Mouse (Mus musculus) G1E (cell line): ENCODE results near the gene Olfr558. TPM values are rescaled to one million over a fixed set of nuclear protein-coding genes. Genes with fewer than 3 reads are reported as not detected.

ENCODE experiments used
- ATAC-seq: 2 replicates; pipeline ENCODE4 v1.8.0; 2016; ENCODE audit warnings: mild to moderate bottlenecking; ENCODE audit not compliant: insufficient number of reproducible peaks, poor library complexity, low FRiP score, severe bottlenecking; ENCODE audit errors: extremely low read depth
- DNase-seq: peaks from one replicate; pipeline ENCODE4 v3.0.0; 2012; ENCODE audit warnings: low spot score
- H3K27me3 ChIP-seq: 2 replicates; pipeline ENCODE4 v1.6.1; 2012; ENCODE audit warnings: mild to moderate bottlenecking, low read length, inconsistent platforms; ENCODE audit not compliant: insufficient read depth
- H3K36me3 ChIP-seq: replicated peaks from 2 replicates; pipeline ENCODE3; 2012; ENCODE audit warnings: mild to moderate bottlenecking, inconsistent platforms
- H3K4me1 ChIP-seq: 2 replicates; pipeline ENCODE4 v1.6.1; 2012; ENCODE audit warnings: low read depth, low read length, inconsistent platforms, mixed read lengths; ENCODE audit not compliant: insufficient read depth
- H3K4me3 ChIP-seq: 2 replicates; pipeline ENCODE4 v1.5.1; 2012; ENCODE audit warnings: low read depth, mild to moderate bottlenecking, inconsistent platforms, low read length, moderate library complexity, mixed read lengths
- H3K9me3 ChIP-seq: replicated peaks from 2 replicates; pipeline ENCODE4 v1.6.1; 2012; ENCODE audit warnings: inconsistent platforms
- CTCF ChIP-seq: IDR thresholded peaks from 2 replicates; pipeline ENCODE4 v1.5.1; 2012; ENCODE audit warnings: low read depth, low read length, inconsistent platforms, mixed read lengths
- GATA1 ChIP-seq: IDR thresholded peaks from 2 replicates; pipeline ENCODE4 v1.6.1; 2012; ENCODE audit warnings: borderline replicate concordance, low read length, inconsistent platforms, mixed read lengths
- GATA2 ChIP-seq: IDR thresholded peaks from 2 replicates; pipeline ENCODE4 v1.6.1; 2012; ENCODE audit warnings: low read depth, low read length, inconsistent platforms, borderline replicate concordance
- POLR2AphosphoS5 ChIP-seq: IDR thresholded peaks from 2 replicates; pipeline ENCODE4 v1.6.1; 2012; ENCODE audit warnings: low read depth, low read length, inconsistent platforms; ENCODE audit not compliant: insufficient replicate concordance
- TAL1 ChIP-seq: conservative IDR thresholded peaks from 2 replicates; pipeline ENCODE4 v1.6.1; 2012; ENCODE audit warnings: low read depth, low read length, inconsistent platforms, mixed read lengths
- polyA plus RNA-seq: library from polyadenylated mRNA; stranded (reverse); fragments of >175 nt; gene quantifications from 2 replicates; pipeline ENCODE4 v1.2.3, GENCODE M21; 2012
- total RNA-seq, 2 experiments: library from RNA; stranded (forward) in 1 of 2; stranded (reverse) in 1 of 2; fragments of 200-1000 nt in 1 of 2; fragments of >200 nt in 1 of 2; fragmentation: Nextera tagmentation in 1 of 2; gene quantifications; 2 replicates each; pipeline ENCODE4 v1.2.3; 2014 to 2017

The Olfr558 gene
- total RNA-seq (2014; fragmentation: Nextera tagmentation) (not detected in 2 replicates), total RNA-seq (2017) (0.11 and 0.17 TPM in 2 replicates), polyA plus RNA-seq (not detected in 2 replicates)

- Histone ChIP-seq H3K4me1 (no peaks in the 10 kb centered on the region), H3K4me3 (no peak within 1 kb of the TSS), H3K9me3 (no peaks in the 10 kb centered on the region), H3K36me3 (no peaks in the 10 kb centered on the region), H3K27me3 (peaks cover 27% of the 10 kb centered on the region)
- DNase-seq: no peak
- TF ChIP-seq GATA1: no peak
- no peak for TF ChIP-seq POLR2AphosphoS5
- TF ChIP-seq GATA2: no peak
- no peak for TF ChIP-seq TAL1
- no peak for TF ChIP-seq CTCF
- no peak for ATAC-seq
Measured at GRCm38 (mm10) chr7:102701915-102702314, at the start of gene Olfr558. Olfr558 (plus strand) TSS chr7:102702215.

GRCm38 (mm10) chr7:102658523-102658922 is 43.5 kb upstream of the Olfr558 start, which contains the start of gene Olfr555:
Olfr555 (plus strand) TSS chr7:102658823.
- no peaks in the 10 kb centered on the region for H3K36me3 ChIP-seq
- no peak for TF ChIP-seq POLR2AphosphoS5
- TF ChIP-seq CTCF: no peak
- TF ChIP-seq TAL1: no peak
- TF ChIP-seq GATA1: no peak
- TF ChIP-seq GATA2: no peak
- H3K4me3 ChIP-seq: no peak within 1 kb of the TSS
- H3K9me3 ChIP-seq: no peaks in the 10 kb centered on the region
- DNase-seq (no peak), ATAC-seq (no peak)
- no peaks in the 10 kb centered on the region for H3K4me1 ChIP-seq
- no peaks in the 10 kb centered on the region for H3K27me3 ChIP-seq

GRCm38 (mm10) chr7:102664599-102664998 is 37.4 kb upstream of the Olfr558 start, which contains the start of gene Olfr556:
Olfr556 (plus strand) TSS chr7:102664899.
- Histone ChIP-seq H3K27me3 (peaks cover 6% of the 10 kb centered on the region; the same call in 1 of the 2 replicates), H3K9me3 (no peaks in the 10 kb centered on the region), H3K4me1 (no peaks in the 10 kb centered on the region), H3K36me3 (no peaks in the 10 kb centered on the region), H3K4me3 (no peak within 1 kb of the TSS)
- TF ChIP-seq TAL1: no peak
- TF ChIP-seq GATA1: no peak
- no peak for TF ChIP-seq POLR2AphosphoS5
- no peak for TF ChIP-seq GATA2
- TF ChIP-seq CTCF: no peak
- DNase-seq: no peak
- ATAC-seq: no peak

- H3K27me3 ChIP-seq: peaks cover 6% of the 10 kb centered on the region; the same call in 1 of the 2 replicates
- H3K9me3 ChIP-seq: no peaks in the 10 kb centered on the region
- H3K4me3 ChIP-seq: no peak overlapping the region
- H3K36me3 ChIP-seq: no peaks in the 10 kb centered on the region
- TF ChIP-seq TAL1: no peak
- TF ChIP-seq GATA1: no peak
- TF ChIP-seq POLR2AphosphoS5: no peak
- no peak for TF ChIP-seq GATA2
- no peaks in the 10 kb centered on the region for H3K4me1 ChIP-seq
- no peak for DNase-seq
- ATAC-seq: no peak
Measured at GRCm38 (mm10) chr7:102665378-102665777, 36.6 kb upstream of the Olfr558 start.

- H3K4me1 ChIP-seq: no peaks in the 10 kb centered on the region
- H3K9me3 ChIP-seq: no peaks in the 10 kb centered on the region
- DNase-seq (no peak), ATAC-seq (no peak)
- no peak for TF ChIP-seq POLR2AphosphoS5
- no peak for TF ChIP-seq TAL1
- TF ChIP-seq CTCF: no peak
- TF ChIP-seq GATA2: no peak
- TF ChIP-seq GATA1: no peak
- H3K36me3 ChIP-seq: peaks cover 23% of the 10 kb centered on the region
- H3K27me3 ChIP-seq: no peaks in the 10 kb centered on the region
- H3K4me3 ChIP-seq: no peak overlapping the region
Measured at GRCm38 (mm10) chr7:102676225-102676624, 25.8 kb upstream of the Olfr558 start.

- peaks cover 38% of the 10 kb centered on the region for H3K36me3 ChIP-seq
- H3K9me3 ChIP-seq: no peaks in the 10 kb centered on the region
- H3K4me3 ChIP-seq: no peak overlapping the region
- no peaks in the 10 kb centered on the region for H3K27me3 ChIP-seq
- peaks cover 4% of the 10 kb centered on the region for H3K4me1 ChIP-seq
- no peak for TF ChIP-seq GATA1
- TF ChIP-seq POLR2AphosphoS5: no peak
- no peak for TF ChIP-seq CTCF
- no peak for TF ChIP-seq GATA2
- TF ChIP-seq TAL1: no peak
- ATAC-seq (no peak), DNase-seq (no peak)
Measured at GRCm38 (mm10) chr7:102681916-102682315, 20.1 kb upstream of the Olfr558 start.
